Mouse (Mus musculus): ENCODE data around the gene Psme1. TPM values are rescaled to one million over a fixed set of nuclear protein-coding genes. Genes with fewer than 3 reads are reported as not detected.

Psme1 gene
- 147 and 153 TPM in 2 replicates for polyA plus RNA-seq (2015; fragmentation: Nextera tagmentation; extraction: Ambion mirVana)

DNA sequence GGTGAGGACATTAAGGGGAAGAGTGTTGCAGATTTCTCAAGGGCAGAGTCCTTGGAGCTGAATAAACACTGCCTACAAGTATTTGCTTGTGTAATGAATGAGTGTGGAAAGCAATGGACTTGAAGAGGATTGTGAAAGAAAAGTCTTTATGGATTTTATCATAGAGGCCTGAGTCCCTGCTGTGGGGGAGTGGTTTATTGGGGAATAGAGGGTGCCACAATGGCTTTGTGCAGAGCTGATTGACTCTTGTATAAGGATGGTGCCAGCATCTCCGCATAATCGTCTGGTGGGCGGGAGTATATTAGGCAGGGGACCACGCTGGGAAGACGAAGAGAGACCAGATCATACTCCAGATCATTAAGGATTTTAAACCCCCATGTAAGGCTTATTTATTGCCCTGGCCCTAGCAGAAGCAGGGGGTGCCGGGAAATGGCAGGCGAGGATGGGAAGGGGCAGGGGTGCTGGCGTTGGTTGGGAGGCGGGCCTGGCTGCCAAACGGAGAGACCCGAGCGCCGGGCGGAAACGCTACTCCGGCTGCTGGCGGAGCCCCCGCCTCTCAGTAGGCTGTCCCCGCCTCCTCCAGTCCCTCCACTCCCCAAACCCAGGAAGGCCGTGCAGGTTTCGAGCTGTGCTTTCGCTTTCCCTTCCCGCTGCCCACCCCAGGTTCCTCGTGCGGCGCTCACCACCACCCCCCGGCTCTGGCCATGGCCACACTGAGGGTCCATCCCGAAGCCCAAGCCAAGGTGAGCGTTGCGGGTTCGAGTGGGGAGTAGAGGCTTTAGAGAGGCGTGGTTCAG lies at the start of gene Psme1:
Gene Psme1, plus strand, starts transcription at position 253 of the 797 bp plus-strand sequence.
- under 1% methylated on average over 32 of the region's 32 CpGs for WGBS
- Histone ChIP-seq H3K9ac (peak within 1 kb of the TSS; percentile 88), H3K27ac (peak within 1 kb of the TSS; percentile 86), H3K9me3 (replicated peaks) (no peaks in the 10 kb centered on the region), H3K4me2 (peak within 1 kb of the TSS; percentile 89), H3K36me3 (peaks cover 23% of the 10 kb centered on the region), H3K4me1 (peaks cover 29% of the 10 kb centered on the region), H3K4me3 (replicated peaks) (peak within 1 kb of the TSS; percentile 77), H3K27me3 (no peaks in the 10 kb centered on the region)
- peak; percentile 90 for ATAC-seq (replicated peaks; ENCODE audit: low FRiP score)

DNA sequence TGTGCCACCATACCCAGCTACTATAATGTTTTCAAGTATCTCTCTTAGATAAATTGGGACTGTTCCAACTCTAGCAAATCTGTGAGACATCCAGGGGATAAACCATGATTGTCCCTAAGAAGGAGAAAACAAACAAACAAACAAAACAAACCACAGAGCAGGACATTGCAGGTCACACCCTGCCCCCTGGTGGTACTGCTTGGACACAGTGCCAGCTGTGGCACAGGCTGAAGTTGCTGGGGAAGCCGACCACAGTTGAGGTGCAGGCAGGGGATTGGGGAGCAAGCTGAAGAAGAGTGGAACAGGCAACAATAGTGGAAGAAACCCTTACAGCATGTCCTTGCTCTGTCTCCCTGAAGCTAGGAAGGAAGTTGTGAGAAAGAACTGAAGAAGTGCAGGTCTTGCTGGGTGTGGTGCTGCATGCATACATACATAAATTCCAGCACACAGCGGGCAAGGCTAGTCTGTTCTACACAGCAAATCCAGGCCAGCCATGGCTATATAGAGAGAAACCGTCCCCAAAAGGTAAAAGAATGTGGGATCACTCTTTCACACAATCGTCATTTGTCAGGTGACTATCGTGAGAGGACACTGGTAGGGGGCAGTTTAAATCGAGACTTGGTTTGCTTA lies 41.7 kb upstream of the Psme1 start:
- H3K9ac ChIP-seq: no peak overlapping the region
- no peaks in the 10 kb centered on the region for H3K36me3 ChIP-seq
- no peak for ATAC-seq (replicated peaks; ENCODE audit: low FRiP score)
- no peak overlapping the region for H3K4me3 ChIP-seq (replicated peaks)
- no peak overlapping the region for H3K4me2 ChIP-seq
- H3K4me1 ChIP-seq: peaks cover 13% of the 10 kb centered on the region
- 54% methylated on average over 6 of the region's 6 CpGs for WGBS
- no peak overlapping the region for H3K27ac ChIP-seq
- no peaks in the 10 kb centered on the region for H3K9me3 ChIP-seq (replicated peaks)
- no peaks in the 10 kb centered on the region for H3K27me3 ChIP-seq

DNA sequence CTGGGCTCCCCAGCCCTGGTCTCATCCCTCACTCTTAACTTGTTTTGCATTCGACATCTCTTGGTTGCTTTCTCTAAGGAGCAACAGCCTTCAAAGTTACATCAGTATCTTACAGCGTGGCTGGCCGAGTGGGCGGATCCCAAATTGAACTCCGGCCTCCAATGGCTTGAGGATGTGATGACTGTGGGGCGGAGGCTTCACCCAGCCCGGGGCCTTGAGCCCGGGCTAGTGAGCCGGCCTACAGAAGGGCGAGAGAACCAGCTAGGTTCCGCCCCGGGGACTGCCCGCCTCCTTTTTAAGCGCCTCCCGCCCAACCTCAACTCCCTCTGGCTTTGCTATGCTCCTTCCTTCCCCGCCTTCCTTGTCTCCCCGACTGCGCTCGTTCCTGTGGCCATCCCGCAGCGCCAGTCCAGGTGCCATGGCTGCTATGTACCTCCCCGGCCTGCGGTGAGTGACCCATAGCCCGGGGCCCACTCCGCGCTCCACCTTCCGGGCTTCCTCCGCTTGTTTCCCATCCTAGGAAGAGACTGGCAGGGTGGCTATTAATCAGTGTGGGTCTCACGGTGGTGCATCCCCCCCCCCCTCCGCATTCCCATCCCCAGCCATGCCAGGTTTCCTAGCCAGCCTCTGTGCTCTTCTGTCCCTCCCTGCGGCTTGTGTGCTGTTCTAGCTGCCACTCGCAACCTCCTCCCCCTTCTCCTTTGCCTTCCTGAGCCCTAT lies 37.7 kb upstream of the Psme1 start, which contains the start of gene Pck2:
Gene Pck2, plus strand, starts transcription at position 200 of the 720 bp plus-strand sequence.
- peak within 1 kb of the TSS; percentile 76 for H3K4me2 ChIP-seq
- peak within 1 kb of the TSS; percentile 94 for H3K27ac ChIP-seq
- H3K9me3 ChIP-seq (replicated peaks): no peaks in the 10 kb centered on the region
- H3K4me1 ChIP-seq: peaks cover 19% of the 10 kb centered on the region
- peak within 1 kb of the TSS; percentile 65 for H3K4me3 ChIP-seq (replicated peaks)
- ATAC-seq (replicated peaks; ENCODE audit: low FRiP score): peak; percentile 97
- H3K36me3 ChIP-seq: peaks cover 29% of the 10 kb centered on the region
- H3K9ac ChIP-seq: peak within 1 kb of the TSS; percentile 68
- H3K27me3 ChIP-seq: no peaks in the 10 kb centered on the region
- under 1% methylated on average over 32 of the region's 32 CpGs for WGBS

DNA sequence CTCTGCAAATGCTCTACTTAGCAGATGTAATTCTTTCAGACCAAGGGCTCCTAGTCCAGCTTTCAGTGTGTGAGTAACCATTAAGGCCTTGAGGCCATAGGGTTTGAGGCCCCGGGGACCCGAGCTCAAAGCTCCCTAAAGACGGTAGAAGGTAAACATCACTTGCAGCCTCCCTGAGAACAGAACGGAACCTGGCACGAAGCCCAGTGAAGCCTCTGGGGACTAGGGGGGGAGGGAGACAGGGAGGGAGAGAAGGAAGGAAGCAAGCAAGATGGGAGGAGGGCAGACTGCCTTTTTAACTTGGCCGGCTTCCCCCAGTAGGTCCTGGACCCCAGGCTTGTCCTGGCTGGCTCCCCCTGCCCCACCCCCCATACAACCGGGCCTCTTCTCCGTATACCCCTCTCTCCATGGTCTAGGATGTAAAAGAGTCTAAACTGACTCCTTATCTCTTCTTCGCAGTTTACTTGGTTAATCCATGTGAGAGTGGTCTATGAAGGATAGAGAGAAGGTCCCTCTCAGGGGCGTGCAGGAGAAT lies 37.1 kb upstream of the Psme1 start:
- Histone ChIP-seq H3K9ac (peak overlapping the region; percentile 68), H3K4me3 (replicated peaks) (peak overlapping the region; percentile 65), H3K9me3 (replicated peaks) (no peaks in the 10 kb centered on the region), H3K4me2 (peak overlapping the region; percentile 76), H3K4me1 (peaks cover 19% of the 10 kb centered on the region), H3K27me3 (no peaks in the 10 kb centered on the region), H3K27ac (peak overlapping the region; percentile 94), H3K36me3 (peaks cover 35% of the 10 kb centered on the region)
- 4% methylated on average over 10 of the region's 10 CpGs for WGBS
- peak; percentile 27 for ATAC-seq (replicated peaks; ENCODE audit: low FRiP score)

DNA sequence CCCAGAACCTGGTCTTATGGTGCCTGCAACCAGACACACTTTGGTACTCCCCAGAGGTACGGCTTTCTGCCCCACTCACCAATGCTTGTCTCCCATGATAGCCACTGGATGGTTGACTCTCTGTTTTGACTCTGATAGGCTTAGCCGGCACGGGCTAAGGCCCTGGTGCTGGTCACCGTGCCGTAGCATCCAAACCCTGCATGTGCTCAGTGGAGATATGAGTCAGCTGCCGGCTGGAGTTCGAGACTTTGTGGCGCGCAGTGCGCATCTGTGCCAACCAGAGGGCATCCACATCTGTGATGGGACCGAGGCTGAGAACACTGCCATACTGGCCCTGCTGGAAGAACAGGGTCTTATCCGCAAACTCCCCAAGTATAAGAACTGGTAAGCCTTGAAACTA lies 35.7 kb upstream of the Psme1 start:
- H3K9ac ChIP-seq: no peak overlapping the region
- H3K9me3 ChIP-seq (replicated peaks): no peaks in the 10 kb centered on the region
- ATAC-seq (replicated peaks; ENCODE audit: low FRiP score): no peak
- 96% methylated on average over 12 of the region's 12 CpGs for WGBS
- H3K4me2 ChIP-seq: no peak overlapping the region
- H3K4me3 ChIP-seq (replicated peaks): no peak overlapping the region
- no peak overlapping the region for H3K27ac ChIP-seq
- H3K36me3 ChIP-seq: peaks cover 47% of the 10 kb centered on the region
- no peaks in the 10 kb centered on the region for H3K27me3 ChIP-seq
- H3K4me1 ChIP-seq: peaks cover 19% of the 10 kb centered on the region

DNA sequence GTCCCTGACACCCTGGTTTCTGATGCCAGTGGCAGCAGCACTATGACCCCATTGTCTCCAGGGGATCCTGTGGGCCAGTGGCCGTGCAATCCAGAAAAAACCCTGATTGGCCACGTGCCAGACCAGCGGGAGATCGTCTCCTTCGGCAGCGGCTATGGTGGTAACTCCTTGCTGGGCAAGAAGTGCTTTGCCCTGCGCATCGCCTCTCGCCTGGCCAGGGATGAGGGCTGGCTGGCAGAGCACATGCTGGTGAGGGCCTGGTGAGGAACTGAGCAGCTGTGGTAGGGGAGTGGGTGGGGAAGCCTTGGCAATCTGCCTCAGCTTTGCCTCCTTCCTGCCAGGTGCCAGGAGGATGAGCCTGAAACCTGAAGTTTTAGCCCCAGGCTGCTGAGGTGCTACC lies 33.6 kb upstream of the Psme1 start:
- no peak overlapping the region for H3K4me3 ChIP-seq (replicated peaks)
- H3K4me2 ChIP-seq: no peak overlapping the region
- H3K4me1 ChIP-seq: peaks cover 19% of the 10 kb centered on the region
- 83% methylated on average over 9 of the region's 9 CpGs for WGBS
- no peaks in the 10 kb centered on the region for H3K27me3 ChIP-seq
- no peak overlapping the region for H3K9ac ChIP-seq
- H3K36me3 ChIP-seq: peaks cover 68% of the 10 kb centered on the region
- no peaks in the 10 kb centered on the region for H3K9me3 ChIP-seq (replicated peaks)
- no peak overlapping the region for H3K27ac ChIP-seq
- ATAC-seq (replicated peaks; ENCODE audit: low FRiP score): no peak

DNA sequence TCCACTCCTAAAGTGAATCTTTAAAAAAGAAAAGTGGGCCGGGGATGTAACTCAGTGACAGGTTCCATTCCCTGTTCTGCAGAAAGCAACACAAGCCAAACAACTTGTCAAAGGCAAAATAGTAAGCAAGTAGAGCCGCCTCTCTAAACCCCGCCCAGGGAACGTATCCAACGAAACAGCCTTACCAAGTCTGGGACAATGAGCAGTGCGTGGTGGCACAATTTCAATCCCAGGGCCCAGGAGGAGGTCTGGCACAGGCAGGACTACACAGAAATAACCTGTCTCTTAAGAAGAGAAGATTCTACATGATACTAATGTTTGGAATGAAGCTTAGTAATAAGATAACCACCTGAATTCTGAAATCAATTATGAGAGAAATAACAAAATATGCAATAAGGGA lies 27.7 kb upstream of the Psme1 start:
- Histone ChIP-seq H3K4me2 (no peak overlapping the region), H3K4me1 (no peaks in the 10 kb centered on the region), H3K4me3 (replicated peaks) (no peak overlapping the region), H3K9me3 (replicated peaks) (no peaks in the 10 kb centered on the region), H3K9ac (no peak overlapping the region), H3K36me3 (peaks cover 55% of the 10 kb centered on the region), H3K27me3 (no peaks in the 10 kb centered on the region), H3K27ac (no peak overlapping the region)
- no peak for ATAC-seq (replicated peaks; ENCODE audit: low FRiP score)
- WGBS: 93% methylated on average over 6 of the region's 6 CpGs

DNA sequence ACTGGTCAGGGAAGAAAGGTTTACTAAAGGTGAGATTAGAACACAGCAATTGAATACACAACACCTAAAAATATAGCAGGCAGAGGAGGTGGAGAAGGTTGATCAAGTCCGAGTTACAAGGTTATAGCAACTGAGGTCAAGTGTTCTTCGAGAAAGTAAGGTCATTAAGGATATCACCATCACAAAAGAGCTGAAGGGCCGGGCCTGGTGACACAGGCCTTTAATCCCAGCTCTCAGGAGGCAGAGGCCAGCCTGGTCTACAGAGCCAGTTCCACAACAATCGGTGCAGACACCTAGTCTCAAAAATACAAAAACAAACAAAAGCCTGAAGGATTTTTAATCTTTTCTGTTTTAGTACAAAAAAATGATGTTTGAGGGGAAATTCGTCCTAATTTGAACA lies 26.6 kb upstream of the Psme1 start:
- Histone ChIP-seq H3K27ac (no peak overlapping the region), H3K4me3 (replicated peaks) (no peak overlapping the region), H3K9ac (no peak overlapping the region), H3K9me3 (replicated peaks) (no peaks in the 10 kb centered on the region), H3K4me2 (no peak overlapping the region), H3K36me3 (peaks cover 43% of the 10 kb centered on the region), H3K4me1 (peaks cover 1% of the 10 kb centered on the region; the same call in 1 of the 2 replicates), H3K27me3 (no peaks in the 10 kb centered on the region)
- WGBS: 57% methylated on average over 5 of the region's 5 CpGs
- no peak for ATAC-seq (replicated peaks; ENCODE audit: low FRiP score)

DNA sequence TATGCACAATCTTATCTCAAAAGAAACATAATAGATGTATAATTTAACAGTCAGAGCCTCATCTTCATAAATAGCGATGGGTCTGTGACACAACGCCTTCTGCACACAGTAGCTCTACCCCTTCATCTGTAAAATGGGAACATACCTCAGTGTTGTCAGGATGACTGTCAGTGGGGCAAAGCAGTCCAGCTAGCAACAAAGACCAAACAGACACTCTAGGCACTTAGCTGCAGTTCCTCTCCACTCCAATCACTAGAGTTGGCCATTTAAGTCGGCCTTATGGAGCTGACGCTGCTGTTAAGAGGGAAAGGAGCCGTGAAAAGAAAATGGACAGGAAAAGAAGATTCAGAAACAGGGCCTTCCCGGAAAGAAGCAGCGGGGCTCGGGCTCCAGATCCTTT lies 26.1 kb upstream of the Psme1 start:
- Histone ChIP-seq H3K27me3 (no peaks in the 10 kb centered on the region), H3K36me3 (peaks cover 40% of the 10 kb centered on the region), H3K4me1 (peaks cover 5% of the 10 kb centered on the region; the same call in 1 of the 2 replicates), H3K9me3 (replicated peaks) (no peaks in the 10 kb centered on the region), H3K4me2 (no peak overlapping the region), H3K4me3 (replicated peaks) (no peak overlapping the region), H3K9ac (no peak overlapping the region), H3K27ac (no peak overlapping the region)
- ATAC-seq (replicated peaks; ENCODE audit: low FRiP score): no peak
- 92% methylated on average over 8 of the region's 8 CpGs for WGBS

DNA sequence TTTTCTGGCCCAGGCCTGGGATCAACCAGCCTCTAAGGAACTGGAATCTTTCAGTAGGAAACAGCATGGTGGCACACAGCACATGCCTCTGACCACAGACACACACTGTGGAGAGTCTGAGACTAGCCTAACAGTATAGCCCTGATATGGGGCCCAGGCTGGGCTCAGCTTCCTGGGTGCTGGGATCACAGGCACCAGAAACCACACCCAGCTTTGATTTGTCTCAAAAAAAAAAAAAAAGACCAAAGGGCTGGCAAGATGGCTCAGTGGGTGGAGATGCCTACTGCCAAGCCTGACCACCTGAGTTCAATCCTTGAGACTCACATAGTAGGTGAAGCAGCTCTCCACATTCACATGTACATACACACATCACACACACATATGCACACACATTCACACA lies 23.3 kb upstream of the Psme1 start:
- no peak for ATAC-seq (replicated peaks; ENCODE audit: low FRiP score)
- peaks cover 12% of the 10 kb centered on the region for H3K36me3 ChIP-seq
- H3K9me3 ChIP-seq (replicated peaks): no peaks in the 10 kb centered on the region
- no peak overlapping the region for H3K9ac ChIP-seq
- H3K27ac ChIP-seq: no peak overlapping the region
- H3K27me3 ChIP-seq: no peaks in the 10 kb centered on the region
- no peak overlapping the region for H3K4me3 ChIP-seq (replicated peaks)
- peaks cover 18% of the 10 kb centered on the region; the same call in 1 of the 2 replicates for H3K4me1 ChIP-seq
- no peak overlapping the region for H3K4me2 ChIP-seq

DNA sequence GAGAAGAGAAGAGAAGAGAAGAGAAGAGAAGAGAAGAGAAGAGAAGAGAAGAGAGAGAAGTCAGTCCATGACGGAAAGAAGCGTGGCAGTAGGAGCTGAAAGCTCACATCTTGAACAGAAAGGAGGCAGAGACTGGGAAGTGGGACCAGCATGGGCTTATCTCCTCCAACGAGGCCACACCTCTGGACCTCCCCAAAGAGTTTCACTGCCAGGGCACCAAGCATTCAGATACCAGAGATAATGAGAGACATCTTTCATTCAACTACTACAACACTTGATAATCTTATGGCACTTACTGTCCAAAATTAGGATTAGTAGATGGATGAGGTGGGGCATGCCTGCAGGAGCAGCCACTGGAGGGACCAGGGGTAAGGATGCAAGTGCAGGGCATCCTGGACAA lies 22.1 kb upstream of the Psme1 start:
- Histone ChIP-seq H3K4me3 (replicated peaks) (no peak overlapping the region), H3K27me3 (no peaks in the 10 kb centered on the region), H3K4me1 (peaks cover 18% of the 10 kb centered on the region; the same call in 1 of the 2 replicates), H3K4me2 (no peak overlapping the region), H3K36me3 (peaks cover under 1% of the 10 kb centered on the region), H3K9me3 (replicated peaks) (no peaks in the 10 kb centered on the region), H3K27ac (no peak overlapping the region), H3K9ac (no peak overlapping the region)
- 79% methylated on average over 3 of the region's 3 CpGs for WGBS
- ATAC-seq (replicated peaks; ENCODE audit: low FRiP score): no peak

DNA sequence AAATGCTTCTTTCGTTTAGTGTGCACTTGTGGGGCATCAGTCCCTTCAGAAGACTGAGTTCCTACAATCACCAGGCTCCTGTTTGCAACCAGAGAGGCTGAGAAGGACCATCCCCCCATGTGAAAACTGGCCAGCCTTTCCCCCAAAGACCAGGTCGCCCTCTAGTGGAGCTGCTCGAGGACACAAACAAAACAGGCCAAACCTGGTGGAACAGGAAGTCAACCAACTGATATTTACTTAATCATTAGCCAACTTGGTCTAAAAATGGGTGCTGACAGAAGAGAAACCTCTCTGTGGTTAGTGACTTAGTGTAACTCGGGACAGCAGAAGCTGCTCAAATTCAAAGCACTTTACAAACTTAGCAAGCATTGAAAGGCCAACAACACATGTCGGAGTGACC lies 20.9 kb upstream of the Psme1 start:
- WGBS: 19% methylated on average over 5 of the region's 5 CpGs
- H3K9ac ChIP-seq: no peak overlapping the region
- peak overlapping the region; percentile 84 for H3K27ac ChIP-seq
- H3K4me2 ChIP-seq: peak overlapping the region; percentile 20; the same call in 1 of the 2 replicates
- H3K9me3 ChIP-seq (replicated peaks): no peaks in the 10 kb centered on the region
- no peaks in the 10 kb centered on the region for H3K36me3 ChIP-seq
- no peaks in the 10 kb centered on the region for H3K27me3 ChIP-seq
- H3K4me1 ChIP-seq: peaks cover 29% of the 10 kb centered on the region
- no peak overlapping the region for H3K4me3 ChIP-seq (replicated peaks)
- no peak for ATAC-seq (replicated peaks; ENCODE audit: low FRiP score)
